Mouse (Mus musculus): ENCODE results near the gene Cfap126. TPM values are rescaled to one million over a fixed set of nuclear protein-coding genes. Genes with fewer than 3 reads are reported as not detected.

Gene Cfap126
- total and polyA plus RNA-seq, 3 experiments: 0.76 to 11.9 (median 1.0) TPM

GRCm38 (mm10) chr1:171164258-171164657, 50.5 kb downstream of the Cfap126 start:
- no peak for DNase-seq (ENCODE audit: low spot score)
- no peak overlapping the region for H3K4me3 ChIP-seq (ENCODE audit: low read depth, low read length)
- no peaks in the 10 kb centered on the region; the same call in 1 of the 2 replicates for H3K4me1 ChIP-seq (ENCODE audit: insufficient read depth, low read depth, low read length)
- no peaks in the 10 kb centered on the region for H3K9me3 ChIP-seq (replicated peaks)
- H3K27me3 ChIP-seq (ENCODE audit: insufficient read depth, low read length): peaks cover 21% of the 10 kb centered on the region
- H3K36me3 ChIP-seq (replicated peaks): no peaks in the 10 kb centered on the region
- ATAC-seq (ENCODE audit: extremely low read depth, insufficient number of reproducible peaks, low FRiP score, poor library complexity, severe bottlenecking): no peak
- TF ChIP-seq GATA1 (IDR thresholded peaks at IDR 0.05; ENCODE audit: borderline replicate concordance, low read length) (no peak), GATA2 (IDR thresholded peaks at IDR 0.05; ENCODE audit: borderline replicate concordance, low read depth, low read length) (no peak)

DNA sequence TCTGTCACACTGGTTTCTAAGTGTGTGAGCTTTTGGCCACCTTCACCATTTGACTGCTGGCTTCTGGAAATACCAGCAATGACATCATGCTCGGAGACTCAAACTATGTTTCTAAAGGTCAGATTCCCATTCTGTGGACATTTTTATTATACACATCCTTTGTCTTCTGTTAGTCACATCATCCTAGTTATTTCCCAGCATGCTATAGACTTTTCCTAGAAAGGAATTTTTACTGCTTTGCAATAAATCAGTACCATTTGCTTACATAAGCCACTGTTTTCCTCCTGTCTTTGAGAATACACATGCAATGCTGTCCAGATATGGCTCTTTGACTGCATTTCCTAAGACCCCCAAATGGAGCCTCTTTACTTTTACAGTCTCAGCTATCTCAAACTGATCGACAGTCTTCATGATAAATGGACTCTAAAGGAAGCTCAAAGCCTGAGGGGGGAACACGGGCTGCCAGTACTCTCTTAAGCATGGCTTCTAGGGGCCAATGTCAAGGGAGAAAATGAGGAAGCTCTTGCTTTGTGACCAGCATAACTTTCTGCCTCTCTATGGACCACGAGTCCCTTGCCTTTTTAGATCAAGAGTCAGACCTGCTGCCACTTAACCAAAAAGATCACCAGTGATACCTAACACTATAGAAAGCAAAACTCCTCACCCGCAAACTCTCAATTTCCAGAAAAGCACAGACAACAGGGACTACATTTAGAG, 52.1 kb downstream of the Cfap126 start:
- no peak overlapping the region for H3K4me3 ChIP-seq (ENCODE audit: low read depth, low read length)
- H3K27me3 ChIP-seq (ENCODE audit: insufficient read depth, low read length): peaks cover 13% of the 10 kb centered on the region
- H3K36me3 ChIP-seq (replicated peaks): no peaks in the 10 kb centered on the region
- no peak for TF ChIP-seq POLR2AphosphoS5 (IDR thresholded peaks at IDR 0.05; ENCODE audit: insufficient replicate concordance, low read depth, low read length)
- TF ChIP-seq CTCF (IDR thresholded peaks at IDR 0.05; ENCODE audit: low read depth, low read length): no peak
- TF ChIP-seq GATA1 (IDR thresholded peaks at IDR 0.05; ENCODE audit: borderline replicate concordance, low read length): no peak
- TF ChIP-seq TAL1 (conservative IDR thresholded peaks at IDR 0.05; ENCODE audit: low read depth, low read length): no peak
- TF ChIP-seq GATA2 (IDR thresholded peaks at IDR 0.05; ENCODE audit: borderline replicate concordance, low read depth, low read length): no peak
- ATAC-seq (ENCODE audit: extremely low read depth, insufficient number of reproducible peaks, low FRiP score, poor library complexity, severe bottlenecking) (no peak), DNase-seq (ENCODE audit: low spot score) (no peak)
- no peaks in the 10 kb centered on the region for H3K9me3 ChIP-seq (replicated peaks)
- no peaks in the 10 kb centered on the region for H3K4me1 ChIP-seq (ENCODE audit: insufficient read depth, low read depth, low read length)

- no peak for ATAC-seq (ENCODE audit: extremely low read depth, insufficient number of reproducible peaks, low FRiP score, poor library complexity, severe bottlenecking)
- no peaks in the 10 kb centered on the region for H3K4me1 ChIP-seq (ENCODE audit: insufficient read depth, low read depth, low read length)
- TF ChIP-seq TAL1 (conservative IDR thresholded peaks at IDR 0.05; ENCODE audit: low read depth, low read length) (no peak), GATA1 (IDR thresholded peaks at IDR 0.05; ENCODE audit: borderline replicate concordance, low read length) (no peak), POLR2AphosphoS5 (IDR thresholded peaks at IDR 0.05; ENCODE audit: insufficient replicate concordance, low read depth, low read length) (no peak), CTCF (IDR thresholded peaks at IDR 0.05; ENCODE audit: low read depth, low read length) (no peak), GATA2 (IDR thresholded peaks at IDR 0.05; ENCODE audit: borderline replicate concordance, low read depth, low read length) (no peak)
Measured at GRCm38 (mm10) chr1:171168906-171169305, 55.2 kb downstream of the Cfap126 start.

GRCm38 (mm10) chr1:171169913-171170312, 56.2 kb downstream of the Cfap126 start:
- no peak for DNase-seq (ENCODE audit: low spot score)
- Histone ChIP-seq H3K9me3 (replicated peaks) (no peaks in the 10 kb centered on the region), H3K4me1 (ENCODE audit: insufficient read depth, low read depth, low read length) (no peaks in the 10 kb centered on the region), H3K36me3 (replicated peaks) (no peaks in the 10 kb centered on the region), H3K27me3 (ENCODE audit: insufficient read depth, low read length) (peaks cover 33% of the 10 kb centered on the region), H3K4me3 (ENCODE audit: low read depth, low read length) (no peak overlapping the region)
- TF ChIP-seq GATA2 (IDR thresholded peaks at IDR 0.05; ENCODE audit: borderline replicate concordance, low read depth, low read length) (no peak), CTCF (IDR thresholded peaks at IDR 0.05; ENCODE audit: low read depth, low read length) (no peak), GATA1 (IDR thresholded peaks at IDR 0.05; ENCODE audit: borderline replicate concordance, low read length) (no peak), TAL1 (conservative IDR thresholded peaks at IDR 0.05; ENCODE audit: low read depth, low read length) (no peak), POLR2AphosphoS5 (IDR thresholded peaks at IDR 0.05; ENCODE audit: insufficient replicate concordance, low read depth, low read length) (no peak)
- ATAC-seq (ENCODE audit: extremely low read depth, insufficient number of reproducible peaks, low FRiP score, poor library complexity, severe bottlenecking): no peak

More at GRCm38 (mm10) chr1:171168906-171169305, 55.2 kb downstream of the Cfap126 start:
- Histone ChIP-seq H3K4me3 (ENCODE audit: low read depth, low read length) (no peak overlapping the region), H3K9me3 (replicated peaks) (no peaks in the 10 kb centered on the region), H3K36me3 (replicated peaks) (no peaks in the 10 kb centered on the region), H3K27me3 (ENCODE audit: insufficient read depth, low read length) (peaks cover 30% of the 10 kb centered on the region)
- DNase-seq (ENCODE audit: low spot score): no peak

- Histone ChIP-seq H3K4me1 (ENCODE audit: insufficient read depth, low read depth, low read length) (no peaks in the 10 kb centered on the region), H3K36me3 (replicated peaks) (no peaks in the 10 kb centered on the region), H3K27me3 (ENCODE audit: insufficient read depth, low read length) (peaks cover 30% of the 10 kb centered on the region), H3K9me3 (replicated peaks) (no peaks in the 10 kb centered on the region), H3K4me3 (ENCODE audit: low read depth, low read length) (no peak overlapping the region)
- no peak for ATAC-seq (ENCODE audit: extremely low read depth, insufficient number of reproducible peaks, low FRiP score, poor library complexity, severe bottlenecking)
- TF ChIP-seq GATA1 (IDR thresholded peaks at IDR 0.05; ENCODE audit: borderline replicate concordance, low read length): no peak
- TF ChIP-seq CTCF (IDR thresholded peaks at IDR 0.05; ENCODE audit: low read depth, low read length): no peak
- TF ChIP-seq GATA2 (IDR thresholded peaks at IDR 0.05; ENCODE audit: borderline replicate concordance, low read depth, low read length): no peak
- TF ChIP-seq POLR2AphosphoS5 (IDR thresholded peaks at IDR 0.05; ENCODE audit: insufficient replicate concordance, low read depth, low read length): no peak
- TF ChIP-seq TAL1 (conservative IDR thresholded peaks at IDR 0.05; ENCODE audit: low read depth, low read length): no peak
- no peak for DNase-seq (ENCODE audit: low spot score)
Measured at GRCm38 (mm10) chr1:171171138-171171537, 57.4 kb downstream of the Cfap126 start.

DNA sequence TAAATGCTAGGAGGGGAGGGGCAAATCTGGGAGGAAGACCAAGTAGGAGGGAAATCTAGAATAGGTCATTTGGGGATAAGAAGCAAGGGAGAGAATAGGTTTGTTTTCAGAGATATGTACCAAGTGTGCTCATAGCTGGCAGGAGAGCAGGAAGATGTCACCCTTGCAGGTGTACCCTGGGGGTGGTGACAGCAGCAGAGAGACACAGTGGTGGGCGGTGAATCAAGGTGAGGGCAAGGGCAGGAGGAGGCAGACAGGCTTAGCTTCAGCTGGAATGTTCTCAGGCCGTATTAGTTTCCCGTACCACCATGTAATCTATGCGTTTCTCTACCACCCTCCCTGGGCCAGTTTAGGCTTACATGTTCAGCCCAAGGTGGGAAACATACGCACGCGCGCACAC, 59.1 kb downstream of the Cfap126 start:
- DNase-seq (ENCODE audit: low spot score): no peak
- ATAC-seq (ENCODE audit: extremely low read depth, insufficient number of reproducible peaks, low FRiP score, poor library complexity, severe bottlenecking): no peak
- Histone ChIP-seq H3K4me3 (ENCODE audit: low read depth, low read length) (no peak overlapping the region), H3K27me3 (ENCODE audit: insufficient read depth, low read length) (peaks cover 38% of the 10 kb centered on the region), H3K4me1 (ENCODE audit: insufficient read depth, low read depth, low read length) (no peaks in the 10 kb centered on the region), H3K36me3 (replicated peaks) (no peaks in the 10 kb centered on the region), H3K9me3 (replicated peaks) (no peaks in the 10 kb centered on the region)
- TF ChIP-seq GATA2 (IDR thresholded peaks at IDR 0.05; ENCODE audit: borderline replicate concordance, low read depth, low read length): no peak
- no peak for TF ChIP-seq CTCF (IDR thresholded peaks at IDR 0.05; ENCODE audit: low read depth, low read length)
- no peak for TF ChIP-seq GATA1 (IDR thresholded peaks at IDR 0.05; ENCODE audit: borderline replicate concordance, low read length)
- no peak for TF ChIP-seq POLR2AphosphoS5 (IDR thresholded peaks at IDR 0.05; ENCODE audit: insufficient replicate concordance, low read depth, low read length)
- TF ChIP-seq TAL1 (conservative IDR thresholded peaks at IDR 0.05; ENCODE audit: low read depth, low read length): no peak

Other genes with a start within 250 kb of the Cfap126 start
Only the 20 nearest of the 25 such genes appear.
- 13.2 and 13.9 TPM in 2 replicates for gene Dusp12, start 228.4 kb upstream of the Cfap126 start, total RNA-seq (2014; fragmentation: Nextera tagmentation)
- 10.0 TPM in 2 replicates for gene Dusp12, start 228.4 kb upstream of the Cfap126 start, total RNA-seq (2017)
- gene Dusp12, start 228.4 kb upstream of the Cfap126 start, polyA plus RNA-seq (2012): 14.0 and 14.4 TPM in 2 replicates
- gene Fcrlb, start 201.0 kb upstream of the Cfap126 start, total RNA-seq (2014; fragmentation: Nextera tagmentation): not detected in 2 replicates
- not detected in 2 replicates for gene Fcrlb, start 201.0 kb upstream of the Cfap126 start, total RNA-seq (2017)
- not detected in 2 replicates for gene Fcrlb, start 201.0 kb upstream of the Cfap126 start, polyA plus RNA-seq (2012)
- 0.83 TPM in 1 of 2 replicates, not detected in the other for gene Fcrla, start 186.3 kb upstream of the Cfap126 start, total RNA-seq (2014; fragmentation: Nextera tagmentation)
- 0.38 TPM in 1 of 2 replicates, not detected in the other for gene Fcrla, start 186.3 kb upstream of the Cfap126 start, total RNA-seq (2017)
- 0.08 TPM in 1 of 2 replicates, not detected in the other for gene Fcrla, start 186.3 kb upstream of the Cfap126 start, polyA plus RNA-seq (2012)
- gene Fcgr2b, start 137.4 kb upstream of the Cfap126 start, total RNA-seq (2014; fragmentation: Nextera tagmentation): 5.5 and 5.8 TPM in 2 replicates
- gene Fcgr2b, start 137.4 kb upstream of the Cfap126 start, total RNA-seq (2017): 20.5 and 22.1 TPM in 2 replicates
- gene Fcgr2b, start 137.4 kb upstream of the Cfap126 start, polyA plus RNA-seq (2012): 0.24 and 0.46 TPM in 2 replicates
- gene Fcgr4, start 95.0 kb upstream of the Cfap126 start, total RNA-seq (2014; fragmentation: Nextera tagmentation): not detected in 2 replicates
- 0.12 and 0.22 TPM in 2 replicates for gene Fcgr4, start 95.0 kb upstream of the Cfap126 start, total RNA-seq (2017)
- gene Fcgr4, start 95.0 kb upstream of the Cfap126 start, polyA plus RNA-seq (2012): 0.03 TPM in 1 of 2 replicates, not detected in the other
- 7.3 and 9.3 TPM in 2 replicates for gene Fcgr3, start 49.0 kb upstream of the Cfap126 start, total RNA-seq (2014; fragmentation: Nextera tagmentation)
- gene Fcgr3, start 49.0 kb upstream of the Cfap126 start, total RNA-seq (2017): 99.6 and 123 TPM in 2 replicates
- 0.91 and 1.5 TPM in 2 replicates for gene Fcgr3, start 49.0 kb upstream of the Cfap126 start, polyA plus RNA-seq (2012)
- 225 and 249 TPM in 2 replicates for gene Sdhc, start 36.7 kb downstream of the Cfap126 start, total RNA-seq (2014; fragmentation: Nextera tagmentation)
- 40.5 and 45.0 TPM in 2 replicates for gene Sdhc, start 36.7 kb downstream of the Cfap126 start, total RNA-seq (2017)
- gene Sdhc, start 36.7 kb downstream of the Cfap126 start, polyA plus RNA-seq (2012): 67.1 and 158 TPM in 2 replicates
- gene Mpz, start 36.8 kb downstream of the Cfap126 start, total RNA-seq (2014; fragmentation: Nextera tagmentation): not detected in 2 replicates
- gene Mpz, start 36.8 kb downstream of the Cfap126 start, total RNA-seq (2017): not detected in 2 replicates
- gene Mpz, start 36.8 kb downstream of the Cfap126 start, polyA plus RNA-seq (2012): 0.29 TPM in 1 of 2 replicates, not detected in the other
- gene Pcp4l1, start 82.3 kb downstream of the Cfap126 start, total RNA-seq (2014; fragmentation: Nextera tagmentation): not detected in 2 replicates
- 0.16 TPM in 1 of 2 replicates, not detected in the other for gene Pcp4l1, start 82.3 kb downstream of the Cfap126 start, total RNA-seq (2017)
- gene Pcp4l1, start 82.3 kb downstream of the Cfap126 start, polyA plus RNA-seq (2012): not detected in 2 replicates
- gene Nr1i3, start 100.1 kb downstream of the Cfap126 start, total RNA-seq (2014; fragmentation: Nextera tagmentation): not detected in 2 replicates
- 0.16 and 0.46 TPM in 2 replicates for gene Nr1i3, start 100.1 kb downstream of the Cfap126 start, total RNA-seq (2017)
- gene Nr1i3, start 100.1 kb downstream of the Cfap126 start, polyA plus RNA-seq (2012): not detected in 2 replicates
- 9.7 and 13.7 TPM in 2 replicates for gene Tomm40l, start 108.6 kb downstream of the Cfap126 start, total RNA-seq (2014; fragmentation: Nextera tagmentation)
- gene Tomm40l, start 108.6 kb downstream of the Cfap126 start, total RNA-seq (2017): 19.2 and 26.4 TPM in 2 replicates
- gene Tomm40l, start 108.6 kb downstream of the Cfap126 start, polyA plus RNA-seq (2012): 31.9 and 35.8 TPM in 2 replicates
- not detected in 2 replicates for gene Apoa2, start 111.1 kb downstream of the Cfap126 start, total RNA-seq (2014; fragmentation: Nextera tagmentation)
- not detected in 2 replicates for gene Apoa2, start 111.1 kb downstream of the Cfap126 start, total RNA-seq (2017)
- 0.17 TPM in 1 of 2 replicates, not detected in the other for gene Apoa2, start 111.1 kb downstream of the Cfap126 start, polyA plus RNA-seq (2012)
- not detected in 2 replicates for gene Fcer1g, start 120.4 kb downstream of the Cfap126 start, total RNA-seq (2014; fragmentation: Nextera tagmentation)
- 0.64 and 0.71 TPM in 2 replicates for gene Fcer1g, start 120.4 kb downstream of the Cfap126 start, total RNA-seq (2017)
- 0.08 TPM in 1 of 2 replicates, not detected in the other for gene Fcer1g, start 120.4 kb downstream of the Cfap126 start, polyA plus RNA-seq (2012)
- gene Adamts4, start 136.5 kb downstream of the Cfap126 start, total RNA-seq (2014; fragmentation: Nextera tagmentation): 0.60 TPM in 1 of 2 replicates, not detected in the other
- 0.16 and 0.17 TPM in 2 replicates for gene Adamts4, start 136.5 kb downstream of the Cfap126 start, total RNA-seq (2017)
- 0.12 and 0.20 TPM in 2 replicates for gene Adamts4, start 136.5 kb downstream of the Cfap126 start, polyA plus RNA-seq (2012)
- gene Ndufs2, start 137.5 kb downstream of the Cfap126 start, total RNA-seq (2014; fragmentation: Nextera tagmentation): 209 and 219 TPM in 2 replicates
- 275 and 300 TPM in 2 replicates for gene Ndufs2, start 137.5 kb downstream of the Cfap126 start, total RNA-seq (2017)
- gene Ndufs2, start 137.5 kb downstream of the Cfap126 start, polyA plus RNA-seq (2012): 47.9 and 101 TPM in 2 replicates
- 27.3 and 30.8 TPM in 2 replicates for gene B4galt3, start 156.4 kb downstream of the Cfap126 start, total RNA-seq (2014; fragmentation: Nextera tagmentation)
- gene B4galt3, start 156.4 kb downstream of the Cfap126 start, total RNA-seq (2017): 16.9 and 21.5 TPM in 2 replicates
- 44.8 and 50.0 TPM in 2 replicates for gene B4galt3, start 156.4 kb downstream of the Cfap126 start, polyA plus RNA-seq (2012)
- 45.7 and 168 TPM in 2 replicates for gene Ppox, start 167.3 kb downstream of the Cfap126 start, total RNA-seq (2014; fragmentation: Nextera tagmentation)
- gene Ppox, start 167.3 kb downstream of the Cfap126 start, total RNA-seq (2017): 27.0 and 36.7 TPM in 2 replicates
- gene Ppox, start 167.3 kb downstream of the Cfap126 start, polyA plus RNA-seq (2012): 38.5 and 53.0 TPM in 2 replicates
- 40.1 and 64.5 TPM in 2 replicates for gene Usp21, start 174.1 kb downstream of the Cfap126 start, total RNA-seq (2014; fragmentation: Nextera tagmentation)
- 11.8 and 12.8 TPM in 2 replicates for gene Usp21, start 174.1 kb downstream of the Cfap126 start, total RNA-seq (2017)
- gene Usp21, start 174.1 kb downstream of the Cfap126 start, polyA plus RNA-seq (2012): 44.1 and 53.3 TPM in 2 replicates
- gene Ufc1, start 181.1 kb downstream of the Cfap126 start, total RNA-seq (2014; fragmentation: Nextera tagmentation): 33.4 and 34.3 TPM in 2 replicates
- 96.2 and 111 TPM in 2 replicates for gene Ufc1, start 181.1 kb downstream of the Cfap126 start, total RNA-seq (2017)
- 38.5 and 47.9 TPM in 2 replicates for gene Ufc1, start 181.1 kb downstream of the Cfap126 start, polyA plus RNA-seq (2012)
- gene Dedd, start 215.2 kb downstream of the Cfap126 start, total RNA-seq (2014; fragmentation: Nextera tagmentation): 53.6 and 56.4 TPM in 2 replicates
- gene Dedd, start 215.2 kb downstream of the Cfap126 start, total RNA-seq (2017): 14.3 and 17.0 TPM in 2 replicates
- gene Dedd, start 215.2 kb downstream of the Cfap126 start, polyA plus RNA-seq (2012): 17.7 and 29.9 TPM in 2 replicates

All from G1E (cell line).